Mouse (Mus musculus) cerebellum, adult 2 months (tissue): ENCODE measurements at regions not wholly inside any gene's neighbourhood (a gene's known extent, or its start where the extent isn't known, plus 50 kb on each side); places are given as distances from the start of the nearest gene placed in this dataset.

ENCODE experiments used
- CTCF ChIP-seq: fragments of 200-500 bp; IDR thresholded peaks from 2 replicates; pipeline ENCODE4 v1.5.1; 2011; ENCODE audit warnings: low read depth, mild to moderate bottlenecking, control low read depth, low read length, moderate library complexity, borderline replicate concordance; ENCODE audit not compliant: insufficient read depth
- POLR2A ChIP-seq: fragments of 200-500 bp; IDR thresholded peaks from 2 replicates; pipeline ENCODE4 v1.6.1; 2011; ENCODE audit warnings: low read length, control low read depth, borderline replicate concordance; ENCODE audit not compliant: insufficient read depth

- TF ChIP-seq CTCF (no peak), POLR2A (no peak)
These were observed 51.5 kb upstream of the Neo1 start for GRCm38 (mm10) chr9:59087704-59088103.
